ENCODE assay signal across 8 mouse cellular contexts in the genomic region with DNA sequence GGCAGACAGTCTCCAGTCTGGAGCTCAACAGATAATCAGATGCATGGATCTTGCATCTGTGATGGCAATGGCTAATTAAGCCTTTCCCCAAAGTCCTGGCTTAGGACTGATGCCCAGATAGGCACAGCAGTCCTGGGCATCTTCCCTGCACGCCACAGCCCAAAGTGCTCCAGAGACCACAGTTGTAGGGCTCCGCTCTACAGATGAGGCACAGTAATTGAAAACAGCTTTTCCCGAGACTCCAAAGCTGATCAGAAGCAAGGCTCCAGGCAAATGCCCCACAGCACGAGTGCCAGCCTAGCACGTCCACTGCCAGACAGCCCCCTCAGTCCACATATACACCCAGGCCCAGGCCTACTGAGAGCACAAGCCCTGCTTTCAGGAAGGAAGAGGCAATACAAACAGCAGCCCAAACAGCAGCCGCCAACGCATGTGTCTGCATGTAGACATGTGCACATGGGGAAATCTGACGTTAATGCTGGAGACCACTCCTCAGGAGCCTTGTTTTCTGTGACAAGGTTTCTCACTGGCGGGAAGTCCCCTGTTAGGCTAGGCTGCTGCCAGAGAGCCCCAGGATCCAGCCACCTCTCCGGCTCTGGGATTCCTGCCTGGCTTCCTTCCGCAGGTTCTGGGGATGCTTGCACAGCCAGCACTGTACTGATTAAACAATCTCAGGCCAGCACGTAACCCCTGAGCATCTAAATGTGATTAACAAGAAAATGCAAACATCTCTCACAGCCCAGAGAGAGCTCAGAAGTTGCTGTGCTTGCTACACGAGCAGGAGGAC. TPM values are rescaled to one million over a fixed set of nuclear protein-coding genes. Genes with fewer than 3 reads are reported as not detected.
DNase-seq lines count a peak whose midpoint lies in the region; ATAC-seq lines count a peak whose summit lies in the region.

No protein-coding gene starts in this region.

- no peak overlapping the region for H3K9ac ChIP-seq in kidney, embryonic 15.5 days

- no peaks in the 10 kb centered on the region for H3K9me3 ChIP-seq in kidney, embryonic 15.5 days (replicated peaks)
- H3K9me3 ChIP-seq in limb, embryonic 10.5 days (replicated peaks): no peaks in the 10 kb centered on the region

- H3K4me3 ChIP-seq in kidney, embryonic 15.5 days (replicated peaks): no peak overlapping the region
- H3K4me3 ChIP-seq in brown adipose tissue, adult 24 weeks (ENCODE audit: insufficient read depth, low read depth, low read length): no peak overlapping the region
- H3K4me3 ChIP-seq in limb, embryonic 10.5 days: no peak overlapping the region

- peaks cover 7% of the 10 kb centered on the region; the same call in 1 of the 2 replicates for H3K36me3 ChIP-seq in kidney, embryonic 15.5 days
- peaks cover 70% of the 10 kb centered on the region for H3K36me3 ChIP-seq in limb, embryonic 10.5 days

- WGBS in kidney, embryonic 15.5 days: 76% methylated on average over 13 of the region's 13 CpGs
- 55% methylated on average over 13 of the region's 13 CpGs for WGBS in limb, embryonic 10.5 days

- ATAC-seq in kidney, embryonic 15.5 days (replicated peaks; ENCODE audit: low FRiP score): no peak

- peak overlapping the region; percentile 22; the same call in 1 of the 2 replicates for H3K27ac ChIP-seq in kidney, embryonic 15.5 days
- H3K27ac ChIP-seq in brown adipose tissue, adult 24 weeks (replicated peaks; ENCODE audit: low read depth, low read length): peak overlapping the region; percentile 87
- H3K27ac ChIP-seq in limb, embryonic 10.5 days: peak overlapping the region; percentile 57

- no peak overlapping the region for H3K4me2 ChIP-seq in kidney, embryonic 15.5 days

- H3K4me1 ChIP-seq in kidney, embryonic 15.5 days: peaks cover 44% of the 10 kb centered on the region
- peaks cover 65% of the 10 kb centered on the region for H3K4me1 ChIP-seq in brown adipose tissue, adult 24 weeks (ENCODE audit: control insufficient read depth, insufficient read depth, insufficient read length, low read length)
- H3K4me1 ChIP-seq in limb, embryonic 10.5 days: peaks cover 51% of the 10 kb centered on the region

- no peaks in the 10 kb centered on the region for H3K27me3 ChIP-seq in kidney, embryonic 15.5 days
- H3K27me3 ChIP-seq in limb, embryonic 10.5 days (ENCODE audit: low read depth, poor library complexity, severe bottlenecking): no peaks in the 10 kb centered on the region

- DNase-seq in adrenal gland, adult 8-10 months: peak; percentile 2
- no peak for DNase-seq in adrenal gland, postnatal 14 days
- no peak for DNase-seq in kidney, postnatal 14 days
- DNase-seq in limb, embryonic 10.5 days (ENCODE audit: low spot score): peak; percentile 49
- DNase-seq in thymus, postnatal 0 days (ENCODE audit: low spot score): no peak
- DNase-seq in layer of hippocampus, postnatal 10 days (ENCODE audit: low spot score in 2 of 2): no peak

RNA-seq across cellular contexts. Expression of a gene that starts 47.6 kb away (rescaled TPM):
- 100 to 1,000 TPM; 112 to 172 (median 115) TPM for total RNA-seq in adrenal gland, adult 8-10 months (2022)
- 123 and 142 TPM in 2 replicates for total RNA-seq in adrenal gland, postnatal 14 days (2021)
- 30.2 and 33.1 TPM in 2 replicates for polyA plus RNA-seq in kidney, embryonic 15.5 days (2015; fragmentation: Nextera tagmentation; extraction: Ambion mirVana)
- 65.9 and 67.5 TPM in 2 replicates for polyA plus RNA-seq in brown adipose tissue, adult 24 weeks (2012; ENCODE audit: insufficient read depth, insufficient read length, missing spikeins)
- polyA plus RNA-seq in limb, embryonic 10.5 days (2016; fragmentation: Nextera tagmentation; extraction: Ambion mirVana): 43.0 and 47.9 TPM in 2 replicates
- polyA plus RNA-seq in thymus, postnatal 0 days (2015; fragmentation: Nextera tagmentation; extraction: Ambion mirVana): 20.3 and 20.7 TPM in 2 replicates
- total RNA-seq in layer of hippocampus, postnatal 10 days (2021): 100 to 1,000 TPM; 120 to 125 TPM

RNA-seq across cellular contexts. Expression of a gene that starts 51.8 kb away (rescaled TPM):
- 10 to 100 TPM; 42.7 to 51.4 (median 48.7) TPM for total RNA-seq in adrenal gland, adult 8-10 months (2022)
- total RNA-seq in adrenal gland, postnatal 14 days (2021): 36.8 and 41.2 TPM in 2 replicates
- 43.6 and 44.4 TPM in 2 replicates for polyA plus RNA-seq in kidney, embryonic 15.5 days (2015; fragmentation: Nextera tagmentation; extraction: Ambion mirVana)
- 14.9 and 16.9 TPM in 2 replicates for polyA plus RNA-seq in brown adipose tissue, adult 24 weeks (2012; ENCODE audit: insufficient read depth, insufficient read length, missing spikeins)
- 22.8 and 31.1 TPM in 2 replicates for polyA plus RNA-seq in limb, embryonic 10.5 days (2016; fragmentation: Nextera tagmentation; extraction: Ambion mirVana)
- 33.8 and 34.9 TPM in 2 replicates for polyA plus RNA-seq in thymus, postnatal 0 days (2015; fragmentation: Nextera tagmentation; extraction: Ambion mirVana)
- total RNA-seq in layer of hippocampus, postnatal 10 days (2021): 10 to 100 TPM; 39.9 to 41.5 TPM

Comparison
In these comparisons a context has a peak if more than half of its experiments do, and no peak if none do; other contexts are left out.
1. DNase-seq: peak in adrenal gland, adult 8-10 months (single experiment) and limb, embryonic 10.5 days (single experiment); none in adrenal gland, postnatal 14 days (single experiment), kidney, postnatal 14 days (single experiment), thymus, postnatal 0 days (single experiment) and layer of hippocampus, postnatal 10 days (0 of 2).
2. H3K27ac ChIP-seq: peak in every context shown above with its lines; median percentile 87 in brown adipose tissue, adult 24 weeks; 57 in limb, embryonic 10.5 days; 22 in kidney, embryonic 15.5 days.